In the genomic region with DNA sequence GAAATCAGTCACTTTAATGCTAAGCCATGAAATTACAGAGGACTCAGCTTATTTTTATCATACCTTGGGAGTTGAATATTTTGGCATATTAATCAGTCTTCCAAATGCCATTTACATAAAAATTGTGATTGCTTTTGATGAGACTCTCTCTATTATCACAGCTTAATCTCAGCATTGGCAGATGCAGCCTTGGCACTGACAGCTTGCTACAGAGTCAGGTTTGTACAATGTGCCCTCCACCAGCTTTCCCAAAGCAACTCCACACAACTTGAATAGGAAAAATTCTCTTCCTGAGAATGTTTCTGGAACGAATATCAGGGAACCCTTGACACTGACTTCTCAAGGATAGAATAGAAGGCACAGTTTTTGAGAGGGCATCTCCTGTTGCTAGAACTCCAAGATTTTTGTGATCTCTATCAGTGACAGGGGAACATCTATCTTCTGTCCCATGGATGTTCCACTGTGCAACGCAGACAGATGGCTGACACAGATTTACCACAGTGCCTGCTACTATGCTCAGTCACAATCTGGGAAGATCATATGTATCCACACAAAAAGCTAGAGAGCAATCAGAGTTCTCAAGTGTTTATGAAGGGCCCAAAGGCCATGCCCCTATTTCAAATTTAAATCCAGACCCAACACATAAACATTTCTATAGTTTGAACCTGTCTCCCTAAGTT, we compare ENCODE assay signal across 30 mouse cellular contexts.
DNase-seq lines count a peak whose midpoint lies in the region; ATAC-seq and TF ChIP-seq lines count a peak whose summit lies in the region.
"Had no signal": no experiment of that assay in that cellular context is flagged by ENCODE, and none has a peak within 500 bp of the region (broad histone marks: within the 10 kb centered on the region; RNA-seq: fewer than 3 reads in every experiment).

No protein-coding gene starts in this region.

- TF ChIP-seq CTCF in layer of hippocampus, adult 2 months (conservative IDR thresholded peaks at IDR 0.05): no peak

- H3K4me3 ChIP-seq in layer of hippocampus, adult 2 months: no peak overlapping the region
- H3K4me3 ChIP-seq: heart, embryonic 12.5 days; hindbrain, embryonic 13.5 days; limb, embryonic 10.5 days; limb, embryonic 15.5 days; liver, embryonic 13.5 days; megakaryocyte, embryonic 14.5 days had no signal

- H3K27ac ChIP-seq in layer of hippocampus, adult 2 months: peak overlapping the region; percentile 60
- H3K27ac ChIP-seq: hindbrain, embryonic 13.5 days; limb, embryonic 10.5 days; limb, embryonic 15.5 days; liver, embryonic 13.5 days; stomach, postnatal 0 days had no signal

- ATAC-seq in frontal cortex, adult (ENCODE audit: low TSS enrichment): peak; percentile 44; the same call in 1 of the 2 replicates
- no peak for ATAC-seq in CD4-positive, CD25-positive, alpha-beta regulatory T cell, adult 4 months
- ATAC-seq: forebrain, embryonic 16.5 days; intestine, embryonic 16.5 days; lung, postnatal 0 days had no signal

- DNase-seq in frontal cortex, postnatal 25 days (ENCODE audit: low spot score in 2 of 2): no peak
- DNase-seq in brain, adult 2 months (ENCODE audit: low read depth, low spot score): peak; percentile 49
- DNase-seq in layer of hippocampus, adult 2 months (ENCODE audit: low spot score in 2 of 2): peak; percentile 44 to 64
- peak; percentile 31 to 81 for DNase-seq in layer of hippocampus, postnatal 14 days (ENCODE audit: low spot score in 2 of 2)
- no peak for DNase-seq in gastrocnemius, postnatal 25 days
- no peak for DNase-seq in spleen, adult 18-20 months
- DNase-seq: adrenal gland, postnatal 14 days; cerebellum, adult 2 months; cerebellum, postnatal 25 days; gastrocnemius, postnatal 14 days; heart, adult 11 months; heart, postnatal 4 days; kidney, postnatal 14 days; liver, embryonic 13.5 days; lung, adult 18-20 months; lung, postnatal 4 days; retina, postnatal 1 day; thymus, adult 2 months; thymus, postnatal 36 days had no signal

Comparison
In these comparisons a context has a peak if more than half of its experiments do, and no peak if none do; other contexts are left out.
1. DNase-seq: peak in brain, adult 2 months (single experiment), layer of hippocampus, adult 2 months (2 of 2) and layer of hippocampus, postnatal 14 days (2 of 2); none in frontal cortex, postnatal 25 days (0 of 2), gastrocnemius, postnatal 25 days (single experiment) and spleen, adult 18-20 months (0 of 2).